Mouse (Mus musculus) neural tube, embryonic 12.5 days (tissue): Measurements from ENCODE around the gene Fam107a. TPM values are rescaled to one million over a fixed set of nuclear protein-coding genes. Genes with fewer than 3 reads are reported as not detected.

Experiments used
- ATAC-seq: fragments of 200-750 bp; cut with Nextera tagmentation; 2 replicates; pipeline ENCODE4 v1.8.0; 2017; ENCODE audit warnings: low read depth, mild to moderate bottlenecking, moderate TSS enrichment, moderate library complexity; ENCODE audit not compliant: low FRiP score
- H3K27ac ChIP-seq: fragments of 300-500 bp; sonication (generic); 2 replicates; pipeline ENCODE4 v1.5.1; 2016
- H3K27me3 ChIP-seq: fragments of 300-500 bp; sonication (generic); replicated peaks from 2 replicates; pipeline ENCODE4 v1.6.1; 2016; ENCODE audit warnings: mild to moderate bottlenecking
- H3K36me3 ChIP-seq: fragments of 300-500 bp; sonication (generic); 2 replicates; pipeline ENCODE4 v1.6.1; 2016; ENCODE audit warnings: mild to moderate bottlenecking
- H3K4me1 ChIP-seq: fragments of 300-500 bp; sonication (generic); 2 replicates; pipeline ENCODE4 v1.6.1; 2016
- H3K4me2 ChIP-seq: fragments of 300-500 bp; sonication (generic); replicated peaks from 2 replicates; pipeline ENCODE4 v1.6.1; 2016; ENCODE audit warnings: mild to moderate bottlenecking
- H3K4me3 ChIP-seq: fragments of 300-500 bp; sonication (generic); 2 replicates; pipeline ENCODE4 v1.5.1; 2016
- H3K9ac ChIP-seq: fragments of 300-500 bp; sonication (generic); 2 replicates; pipeline ENCODE4 v1.6.1; 2016; ENCODE audit warnings: mild to moderate bottlenecking
- H3K9me3 ChIP-seq: fragments of 300-500 bp; sonication (generic); 2 replicates; pipeline ENCODE4 v1.6.1; 2016; ENCODE audit warnings: mild to moderate bottlenecking
- WGBS: fragments of 180-500 bp; shearing (Covaris S2); methylation state at CpG from one replicate; pipeline ENCODE4 v1.1.7; 2016; 5-methylcytosine and 5-hydroxymethylcytosine counted together
- polyA plus RNA-seq: library from polyadenylated mRNA; unstranded; fragments of >200 nt; fragmentation: Nextera tagmentation; extraction: Ambion mirVana; gene quantifications from 2 replicates; pipeline ENCODE4 v1.2.1, GENCODE M21; 2016

Gene Fam107a
- polyA plus RNA-seq, 1 experiment from 2014 or later, result 1.0 TPM

GRCm38 (mm10) chr14:8264378-8264777, 53.4 kb downstream of the Fam107a start:
- Histone ChIP-seq H3K4me2 (no peak overlapping the region), H3K4me3 (no peak overlapping the region), H3K27me3 (no peaks in the 10 kb centered on the region), H3K9me3 (no peaks in the 10 kb centered on the region), H3K36me3 (no peaks in the 10 kb centered on the region), H3K9ac (no peak overlapping the region), H3K27ac (no peak overlapping the region), H3K4me1 (no peaks in the 10 kb centered on the region)
- ATAC-seq, result no peak
- WGBS, result 94% methylated on average over 1 of the region's 1 CpGs

DNA sequence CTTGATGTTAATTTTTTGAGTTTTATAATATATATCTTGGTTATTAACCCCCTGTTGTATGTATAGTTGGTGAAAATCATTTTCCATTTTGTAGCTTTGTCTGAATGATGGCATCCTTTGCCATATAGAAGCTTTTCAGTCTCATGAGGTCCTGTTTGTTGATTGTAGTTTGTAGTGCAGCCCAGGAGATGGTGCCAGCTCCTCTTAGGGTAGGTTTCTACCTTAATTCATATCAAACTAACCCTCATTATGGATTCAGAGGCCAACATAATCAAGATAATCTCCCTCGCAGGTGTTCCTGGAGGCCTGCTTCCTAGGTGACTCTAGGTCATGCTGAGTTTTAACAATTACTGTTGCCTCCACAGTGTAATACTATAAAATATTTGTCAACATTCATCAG, 55.6 kb downstream of the Fam107a start:
- no peak for ATAC-seq
- WGBS, result 64% methylated on average over 1 of the region's 1 CpGs

GRCm38 (mm10) chr14:8260214-8260613, 57.6 kb downstream of the Fam107a start:
- ATAC-seq, result no peak
- H3K9me3 ChIP-seq, result no peaks in the 10 kb centered on the region
- no peak overlapping the region for H3K4me3 ChIP-seq
- WGBS, result 73% methylated on average over 5 of the region's 5 CpGs
- H3K9ac ChIP-seq, result no peak overlapping the region
- H3K27ac ChIP-seq, result no peak overlapping the region
- H3K4me2 ChIP-seq, result no peak overlapping the region
- H3K4me1 ChIP-seq, result 0 out of 2 replicates have a peak, but pooled peaks cover 3% of the 10 kb centered on the region
- H3K27me3 ChIP-seq, result no peaks in the 10 kb centered on the region
- H3K36me3 ChIP-seq, result no peaks in the 10 kb centered on the region

More for the DNA sequence above, 55.6 kb downstream of the Fam107a start:
- no peaks in the 10 kb centered on the region for H3K27me3 ChIP-seq
- 0 out of 2 replicates have a peak, but pooled peaks cover 3% of the 10 kb centered on the region for H3K4me1 ChIP-seq
- H3K9ac ChIP-seq, result no peak overlapping the region
- no peaks in the 10 kb centered on the region for H3K9me3 ChIP-seq
- H3K27ac ChIP-seq, result no peak overlapping the region
- H3K4me3 ChIP-seq, result no peak overlapping the region
- H3K4me2 ChIP-seq, result no peak overlapping the region
- no peaks in the 10 kb centered on the region for H3K36me3 ChIP-seq

DNA sequence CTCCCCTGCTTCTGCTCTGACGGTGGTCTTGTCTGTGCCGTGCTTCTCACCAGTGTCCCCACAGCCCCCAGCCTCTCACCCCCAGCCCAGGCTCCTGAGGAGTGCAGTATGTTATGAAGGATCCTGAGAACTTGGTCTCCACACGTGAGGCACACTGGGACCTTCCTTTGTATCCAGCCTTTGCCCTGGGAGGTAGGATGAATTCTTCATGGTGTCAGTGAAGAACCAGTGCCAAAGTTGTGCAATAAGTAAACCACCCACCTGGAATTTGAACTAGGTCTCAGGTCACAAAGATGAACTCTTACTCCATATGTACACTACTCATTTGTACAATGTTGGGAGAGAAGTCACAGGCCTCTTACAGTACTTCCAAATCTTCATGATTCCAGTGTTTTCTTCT, 58.7 kb downstream of the Fam107a start, which contains the start of gene Acox2:
Gene Acox2, minus strand, starts transcription at position 188 of the 400 bp plus-strand sequence.
- Histone ChIP-seq H3K4me3 (no peak within 1 kb of the TSS), H3K27ac (no peak within 1 kb of the TSS), H3K9ac (no peak within 1 kb of the TSS), H3K27me3 (no peaks in the 10 kb centered on the region), H3K4me1 (0 out of 2 replicates have a peak, but pooled peaks cover 3% of the 10 kb centered on the region), H3K4me2 (no peak within 1 kb of the TSS), H3K9me3 (no peaks in the 10 kb centered on the region), H3K36me3 (no peaks in the 10 kb centered on the region)
- ATAC-seq, result no peak
- 83% methylated on average over 3 of the region's 3 CpGs for WGBS

DNA sequence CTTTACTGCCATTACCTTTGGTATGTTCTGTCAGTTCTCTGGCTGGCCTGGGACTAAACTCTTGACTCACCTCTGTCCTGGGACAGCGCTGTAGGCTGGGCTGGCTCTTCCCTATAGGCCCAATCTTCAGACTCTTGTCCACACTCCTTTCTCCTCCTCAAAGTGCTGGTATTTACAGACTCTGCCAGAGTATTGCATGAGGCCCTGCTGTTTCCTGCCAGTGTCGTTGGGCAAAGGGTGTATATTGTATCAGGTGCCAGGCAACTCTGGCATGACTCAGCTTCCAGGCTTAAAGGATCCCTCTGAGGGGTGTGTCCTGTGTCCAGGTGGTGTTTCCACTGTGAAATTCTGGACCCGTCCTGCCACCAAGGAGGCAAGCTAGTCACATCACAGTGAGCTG, 59.1 kb downstream of the Fam107a start:
- 79% methylated on average over 3 of the region's 3 CpGs for WGBS
- Histone ChIP-seq H3K36me3 (no peaks in the 10 kb centered on the region), H3K9me3 (no peaks in the 10 kb centered on the region), H3K4me1 (0 out of 2 replicates have a peak, but pooled peaks cover 3% of the 10 kb centered on the region), H3K27me3 (no peaks in the 10 kb centered on the region), H3K9ac (no peak overlapping the region), H3K4me3 (no peak overlapping the region), H3K27ac (no peak overlapping the region), H3K4me2 (no peak overlapping the region)
- no peak for ATAC-seq

GRCm38 (mm10) chr14:8258335-8258627, 59.5 kb downstream of the Fam107a start:
- Histone ChIP-seq H3K4me2 (no peak overlapping the region), H3K27ac (no peak overlapping the region), H3K4me3 (no peak overlapping the region), H3K9me3 (no peaks in the 10 kb centered on the region), H3K27me3 (no peaks in the 10 kb centered on the region), H3K4me1 (0 out of 2 replicates have a peak, but pooled peaks cover 3% of the 10 kb centered on the region), H3K36me3 (no peaks in the 10 kb centered on the region), H3K9ac (no peak overlapping the region)
- WGBS, result 52% methylated on average over 3 of the region's 3 CpGs
- no peak for ATAC-seq

DNA sequence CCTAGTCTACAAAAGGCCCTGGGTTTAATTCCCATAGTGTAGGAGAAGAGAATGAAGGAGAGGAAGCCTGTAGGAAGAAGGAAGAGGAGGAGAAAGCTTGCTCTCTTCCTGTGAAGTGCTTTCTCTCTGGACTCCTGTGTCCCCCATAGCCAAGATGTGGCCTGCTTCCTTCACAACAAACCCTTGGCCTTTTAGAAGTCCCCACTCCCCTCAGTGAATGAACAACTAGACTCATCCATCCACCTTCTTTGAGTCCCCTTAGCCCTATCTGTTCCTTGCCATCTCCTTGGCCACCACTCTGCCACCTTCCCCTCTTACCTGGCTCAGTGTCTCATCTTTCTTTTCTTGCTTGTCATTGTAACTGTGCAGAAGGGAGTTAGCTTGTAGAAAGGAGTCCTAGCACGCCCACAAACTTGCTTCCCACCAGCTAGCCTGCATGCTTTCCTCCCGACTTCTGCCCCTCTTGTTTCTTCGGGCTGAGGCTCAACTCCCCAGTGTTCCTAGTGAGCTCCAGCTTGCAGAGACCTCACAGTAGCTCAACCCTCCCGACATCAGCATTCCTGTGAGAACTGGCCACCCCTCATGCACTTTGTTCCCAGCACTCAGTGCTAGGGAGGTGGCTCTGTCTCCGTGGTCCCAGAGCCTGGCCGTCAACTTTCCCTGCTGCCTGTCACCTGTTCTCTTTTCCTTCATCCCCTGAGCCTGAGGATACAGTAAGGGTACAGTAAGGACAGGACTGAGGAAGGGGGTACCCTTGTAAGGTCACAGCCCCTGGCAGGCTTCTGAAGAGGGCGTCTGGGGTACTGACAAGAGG, 60.1 kb downstream of the Fam107a start:
- WGBS, result 51% methylated on average over 7 of the region's 7 CpGs
- Histone ChIP-seq H3K4me1 (0 out of 2 replicates have a peak, but pooled peaks cover 3% of the 10 kb centered on the region), H3K27me3 (no peaks in the 10 kb centered on the region), H3K36me3 (no peaks in the 10 kb centered on the region), H3K9ac (no peak overlapping the region), H3K4me3 (no peak overlapping the region), H3K4me2 (no peak overlapping the region), H3K27ac (no peak overlapping the region), H3K9me3 (no peaks in the 10 kb centered on the region)
- ATAC-seq, result no peak

- H3K9ac ChIP-seq, result no peak overlapping the region
- H3K27ac ChIP-seq, result no peak overlapping the region
- H3K4me2 ChIP-seq, result no peak overlapping the region
- no peak for ATAC-seq
- H3K4me3 ChIP-seq, result no peak overlapping the region
- H3K9me3 ChIP-seq, result no peaks in the 10 kb centered on the region
- 0 out of 2 replicates have a peak, but pooled peaks cover 3% of the 10 kb centered on the region for H3K4me1 ChIP-seq
- 78% methylated on average over 5 of the region's 5 CpGs for WGBS
- no peaks in the 10 kb centered on the region for H3K27me3 ChIP-seq
- no peaks in the 10 kb centered on the region for H3K36me3 ChIP-seq
These were observed 60.9 kb downstream of the Fam107a start for GRCm38 (mm10) chr14:8256881-8257280.

DNA sequence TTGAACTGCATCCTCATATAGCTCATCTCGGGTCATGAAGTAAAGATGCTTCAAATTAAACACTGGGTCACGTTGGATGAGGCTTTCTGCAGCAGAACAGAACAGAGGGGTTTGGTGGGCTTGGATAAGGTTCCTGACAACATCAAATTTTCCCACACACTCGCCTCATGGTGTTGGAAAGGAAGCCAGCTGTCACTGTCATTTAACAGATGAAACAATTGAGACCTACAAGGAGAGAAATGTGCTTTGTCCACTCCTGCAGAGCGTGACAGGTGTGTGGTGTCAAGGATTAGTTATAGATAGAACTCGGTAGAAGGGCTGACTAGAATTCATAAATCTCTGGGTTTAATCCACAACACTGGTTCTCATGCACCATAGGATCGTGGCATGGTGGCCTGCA, 61.8 kb downstream of the Fam107a start:
- H3K9me3 ChIP-seq, result no peaks in the 10 kb centered on the region
- no peak overlapping the region for H3K9ac ChIP-seq
- no peak overlapping the region for H3K4me2 ChIP-seq
- no peak overlapping the region for H3K4me3 ChIP-seq
- no peak overlapping the region for H3K27ac ChIP-seq
- H3K4me1 ChIP-seq, result 0 out of 2 replicates have a peak, but pooled peaks cover 3% of the 10 kb centered on the region
- WGBS, result 74% methylated on average over 6 of the region's 6 CpGs
- no peaks in the 10 kb centered on the region for H3K27me3 ChIP-seq
- H3K36me3 ChIP-seq, result no peaks in the 10 kb centered on the region
- no peak for ATAC-seq

DNA sequence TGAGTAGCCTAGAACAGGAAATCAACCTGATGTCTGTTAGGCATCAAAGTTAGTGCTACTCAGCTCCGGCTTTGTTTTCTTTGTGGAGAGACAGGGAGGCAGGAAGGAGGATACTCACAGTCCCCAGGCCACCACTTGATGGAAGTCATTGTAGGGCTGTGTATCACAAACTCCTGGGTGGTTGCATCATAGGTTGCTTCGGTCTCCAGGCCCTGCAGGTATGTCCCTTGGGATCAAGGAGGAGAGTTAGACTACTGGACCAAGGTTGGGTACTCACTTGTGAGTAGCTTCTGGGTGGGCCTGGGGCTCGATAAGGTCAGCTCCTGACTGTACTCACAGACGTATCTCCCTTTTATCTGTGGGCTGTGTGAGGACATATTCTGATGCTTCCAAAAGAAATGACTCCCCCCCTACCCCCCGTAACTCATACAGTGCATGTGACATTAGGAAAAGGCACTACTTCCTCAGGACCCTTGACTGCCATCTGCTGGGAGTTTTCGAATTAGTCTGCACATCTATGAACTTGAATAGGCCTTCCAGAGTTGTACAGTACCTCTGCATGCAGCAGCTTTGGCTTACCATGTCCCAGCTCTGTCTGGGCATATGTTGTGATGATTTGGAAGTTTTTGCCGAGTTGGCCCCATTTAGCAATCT, 62.6 kb downstream of the Fam107a start:
- Histone ChIP-seq H3K27me3 (no peaks in the 10 kb centered on the region), H3K27ac (no peak overlapping the region), H3K4me2 (no peak overlapping the region), H3K9ac (no peak overlapping the region), H3K4me3 (no peak overlapping the region), H3K36me3 (no peaks in the 10 kb centered on the region), H3K4me1 (0 out of 2 replicates have a peak, but pooled peaks cover 3% of the 10 kb centered on the region), H3K9me3 (no peaks in the 10 kb centered on the region)
- WGBS, result 80% methylated on average over 7 of the region's 7 CpGs
- ATAC-seq, result no peak

DNA sequence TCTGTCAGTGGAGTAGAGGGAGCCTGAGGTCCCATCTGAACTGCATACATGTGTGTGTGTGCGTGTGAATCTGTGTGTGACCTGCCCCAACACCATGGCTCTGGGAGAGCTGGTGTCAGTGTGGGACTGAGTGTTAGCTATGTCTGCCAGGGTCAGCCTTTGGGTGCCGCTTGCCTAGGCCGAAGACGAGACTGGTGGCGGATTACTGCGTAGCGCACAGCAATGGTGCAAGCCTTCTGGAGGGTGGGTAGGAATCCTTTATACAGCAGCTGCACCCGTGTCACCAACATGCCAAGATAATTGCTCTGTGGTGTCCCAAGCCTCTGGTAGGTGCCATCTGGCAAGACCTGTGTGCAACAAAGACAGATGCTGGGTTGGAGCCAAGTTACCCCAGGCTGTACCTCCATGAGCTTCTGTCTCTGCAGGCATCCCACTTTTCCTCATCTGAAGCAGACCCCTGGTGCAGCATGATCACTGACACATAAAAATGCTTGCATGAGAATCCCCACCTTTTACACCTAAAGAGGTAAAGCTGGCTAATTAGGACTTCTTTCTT, 66.4 kb downstream of the Fam107a start:
- H3K4me3 ChIP-seq, result no peak overlapping the region
- no peak overlapping the region for H3K27ac ChIP-seq
- no peaks in the 10 kb centered on the region for H3K36me3 ChIP-seq
- H3K9ac ChIP-seq, result no peak overlapping the region
- H3K4me1 ChIP-seq, result no peaks in the 10 kb centered on the region
- ATAC-seq, result peak; percentile 46; the same call in 1 of the 2 replicates
- no peak overlapping the region for H3K4me2 ChIP-seq
- no peaks in the 10 kb centered on the region for H3K9me3 ChIP-seq
- H3K27me3 ChIP-seq, result no peaks in the 10 kb centered on the region
- WGBS, result 94% methylated on average over 8 of the region's 8 CpGs

GRCm38 (mm10) chr14:8250141-8250871, 67.5 kb downstream of the Fam107a start:
- H3K27me3 ChIP-seq, result no peaks in the 10 kb centered on the region
- no peak overlapping the region for H3K9ac ChIP-seq
- no peaks in the 10 kb centered on the region for H3K9me3 ChIP-seq
- no peak overlapping the region for H3K27ac ChIP-seq
- H3K4me2 ChIP-seq, result no peak overlapping the region
- WGBS, result 85% methylated on average over 9 of the region's 9 CpGs
- no peaks in the 10 kb centered on the region for H3K4me1 ChIP-seq
- no peak overlapping the region for H3K4me3 ChIP-seq
- no peak for ATAC-seq
- no peaks in the 10 kb centered on the region for H3K36me3 ChIP-seq
